ENCODE assay signal across 24 mouse cellular contexts in genomic region chr10:84498867-84499266, GRCm38 (mm10). TPM values are rescaled to one million over a fixed set of nuclear protein-coding genes. Genes with fewer than 3 reads are reported as not detected.
DNase-seq lines count a peak whose midpoint lies in the region; ATAC-seq and TF ChIP-seq lines count a peak whose summit lies in the region.
"Had no signal": no experiment of that assay in that cellular context is flagged by ENCODE, and none has a peak within 500 bp of the region (broad histone marks: within the 10 kb centered on the region; RNA-seq: fewer than 3 reads in every experiment).

No protein-coding gene starts in this region.

- no peak for TF ChIP-seq CTCF in kidney, postnatal 0 days (IDR thresholded peaks at IDR 0.05; ENCODE audit: low read depth)

- no peaks in the 10 kb centered on the region for H3K27me3 ChIP-seq in kidney, postnatal 0 days (ENCODE audit: insufficient read depth, low read length)
- H3K27me3 ChIP-seq: embryonic facial prominence, embryonic 15.5 days; heart, embryonic 15.5 days; hindbrain, embryonic 13.5 days had no signal

- no peak overlapping the region for H3K4me3 ChIP-seq in kidney, postnatal 0 days (replicated peaks; ENCODE audit: low read depth, low read length)
- H3K4me3 ChIP-seq: embryonic facial prominence, embryonic 15.5 days; erythroblast, embryonic 14.5 days; forebrain, embryonic 10.5 days; heart, adult 2 months; heart, embryonic 15.5 days; hindbrain, embryonic 13.5 days had no signal

- H3K36me3 ChIP-seq in kidney, postnatal 0 days (ENCODE audit: insufficient read depth, low read length), result no peaks in the 10 kb centered on the region
- H3K36me3 ChIP-seq: embryonic facial prominence, embryonic 15.5 days; forebrain, embryonic 10.5 days; G1E; heart, embryonic 15.5 days; hindbrain, embryonic 13.5 days had no signal

- peak; percentile 33 for DNase-seq in embryo, embryonic 10.5 days (ENCODE audit: low spot score)
- DNase-seq in embryo, embryonic 11 days, result no peak
- DNase-seq in kidney, postnatal 0 days (ENCODE audit: low spot score), result peak; percentile 82
- no peak for DNase-seq in kidney, postnatal 36 days
- peak; percentile 18 for DNase-seq in hindlimb bud, embryonic 11.5 days (ENCODE audit: extremely low spot score, low read depth, low spot score)
- DNase-seq in frontal cortex, postnatal 14 days (ENCODE audit: low spot score in 2 of 2), result no peak
- DNase-seq in layer of hippocampus, postnatal 10 days (ENCODE audit: low spot score in 2 of 2), result no peak
- DNase-seq: adrenal gland, postnatal 10 days; B cell, adult 2 months; cerebellum, adult 11-12 months; cerebellum, adult 9-11 months; cerebellum, postnatal 36 days; gastrocnemius, postnatal 10 days; heart, adult 2 months; heart, postnatal 14 days had no signal

- no peaks in the 10 kb centered on the region for H3K9me3 ChIP-seq in kidney, postnatal 0 days (replicated peaks; ENCODE audit: low read length)
- H3K9me3 ChIP-seq: embryonic facial prominence, embryonic 15.5 days; forebrain, embryonic 10.5 days; G1E; heart, embryonic 15.5 days; hindbrain, embryonic 13.5 days had no signal

- no peak overlapping the region for H3K4me2 ChIP-seq in kidney, postnatal 0 days (ENCODE audit: low read length)
- H3K4me2 ChIP-seq: embryonic facial prominence, embryonic 15.5 days; heart, embryonic 11.5 days; heart, embryonic 15.5 days; hindbrain, embryonic 13.5 days had no signal

- H3K9ac ChIP-seq in kidney, postnatal 0 days (ENCODE audit: low read depth, low read length), result no peak overlapping the region
- H3K9ac ChIP-seq: embryonic facial prominence, embryonic 15.5 days; heart, embryonic 15.5 days; hindbrain, embryonic 13.5 days had no signal

- no peaks in the 10 kb centered on the region for H3K4me1 ChIP-seq in kidney, postnatal 0 days (replicated peaks; ENCODE audit: insufficient read depth, low read length)
- H3K4me1 ChIP-seq: embryonic facial prominence, embryonic 15.5 days had no signal

- ATAC-seq in kidney, postnatal 0 days (replicated peaks; ENCODE audit: low FRiP score, low read depth), result peak; percentile 57
- ATAC-seq: CD4-positive, CD25-positive, alpha-beta regulatory T cell, adult 4 months; forebrain, embryonic 14.5 days had no signal

- 16% methylated on average over 2 of the region's 2 CpGs for whole genome bisulfite sequencing in kidney, postnatal 0 days

- H3K27ac ChIP-seq in kidney, postnatal 0 days, result no peak overlapping the region
- H3K27ac ChIP-seq: embryonic facial prominence, embryonic 15.5 days; forebrain, embryonic 10.5 days; heart, adult 2 months; heart, embryonic 15.5 days; hindbrain, embryonic 13.5 days had no signal

RNA-seq across cellular contexts. Expression of gene Ckap4, which starts 35.0 kb away (rescaled TPM):
- polyA plus RNA-seq in kidney, postnatal 0 days (2015; fragmentation: Nextera tagmentation; extraction: Ambion mirVana), result 75.6 and 77.9 TPM in 2 replicates
- 10 to 100 TPM; 34.2 to 36.9 TPM for total RNA-seq in layer of hippocampus, postnatal 10 days (2021)

RNA-seq across cellular contexts. Expression of gene Nuak1, which starts 58.5 kb away (rescaled TPM):
- polyA plus RNA-seq in kidney, postnatal 0 days (2015; fragmentation: Nextera tagmentation; extraction: Ambion mirVana), result 2.3 and 2.4 TPM in 2 replicates
- 10 to 100 TPM; 45.2 to 54.6 TPM for total RNA-seq in layer of hippocampus, postnatal 10 days (2021)
- polyA plus RNA-seq: CD4-positive, CD25-positive, alpha-beta regulatory T cell, adult 4 months; G1E had no signal

Comparison
In these comparisons a context has a peak if more than half of its experiments do, and no peak if none do; other contexts are left out.
1. DNase-seq: peak in embryo, embryonic 10.5 days (single experiment), kidney, postnatal 0 days (single experiment) and hindlimb bud, embryonic 11.5 days (single experiment); none in embryo, embryonic 11 days (single experiment), kidney, postnatal 36 days (0 of 2), frontal cortex, postnatal 14 days (0 of 2) and layer of hippocampus, postnatal 10 days (0 of 2).